Comparison of ENCODE assay signal across 24 mouse cellular contexts in genomic region chrX:130601911-130602310, GRCm38 (mm10).
DNase-seq lines count a peak whose midpoint lies in the region; ATAC-seq and TF ChIP-seq lines count a peak whose summit lies in the region.
"Had no signal": no experiment of that assay in that cellular context is flagged by ENCODE, and none has a peak within 500 bp of the region (broad histone marks: within the 10 kb centered on the region; RNA-seq: fewer than 3 reads in every experiment).

No protein-coding gene starts in this region.

- DNase-seq in frontal cortex, adult 2 months (ENCODE audit: extremely low spot score in 1 of 2, low spot score in 1 of 2), result peak; percentile 18 to 41
- no peak for DNase-seq in frontal cortex, postnatal 10 days (ENCODE audit: low spot score in 2 of 2)
- peak; percentile 7 for DNase-seq in lung, postnatal 0 days (ENCODE audit: low spot score)
- no peak for DNase-seq in lung, postnatal 36 days
- DNase-seq in right cerebral cortex, adult 18-20 months, result peak; percentile 35
- peak; percentile 50 for DNase-seq in telencephalon, adult 2 months (ENCODE audit: low read depth, low spot score)
- DNase-seq in hindbrain, embryonic 10.5 days (ENCODE audit: low spot score), result no peak
- DNase-seq: adrenal gland, postnatal 10 days; cerebellum, adult 11-12 months; cerebellum, postnatal 14 days; gastrocnemius, postnatal 36 days; kidney, adult 11 months; liver, postnatal 0 days; lung, postnatal 14 days; thymus, adult 2 months had no signal

- no peak for ATAC-seq in lung, postnatal 0 days
- ATAC-seq in inflammation-experienced regulatory T-cells, adult 6 months, result no peak
- ATAC-seq: hindbrain, postnatal 0 days; liver, postnatal 0 days; midbrain, embryonic 15.5 days had no signal

- TF ChIP-seq EP300 in lung, postnatal 0 days (IDR thresholded peaks at IDR 0.05), result no peak

- H3K4me3 ChIP-seq in lung, postnatal 0 days (ENCODE audit: low read depth, low read length), result no peak overlapping the region
- no peak overlapping the region for H3K4me3 ChIP-seq in hindbrain, embryonic 10.5 days
- H3K4me3 ChIP-seq: embryonic facial prominence, embryonic 15.5 days; heart, embryonic 15.5 days; layer of hippocampus, adult 2 months; limb, embryonic 10.5 days; midbrain, embryonic 15.5 days; myocyte; stomach, embryonic 15.5 days had no signal

- H3K9ac ChIP-seq in lung, postnatal 0 days (replicated peaks; ENCODE audit: low read depth), result no peak overlapping the region
- H3K9ac ChIP-seq: embryonic facial prominence, embryonic 15.5 days; heart, embryonic 15.5 days; liver, postnatal 0 days; midbrain, embryonic 15.5 days; stomach, embryonic 15.5 days had no signal

- 66% methylated on average over 3 of the region's 3 CpGs for WGBS in lung, postnatal 0 days
- WGBS in hindbrain, embryonic 10.5 days, result 93% methylated on average over 3 of the region's 3 CpGs

- no peaks in the 10 kb centered on the region for H3K36me3 ChIP-seq in lung, postnatal 0 days (ENCODE audit: insufficient read depth, low read length)
- H3K36me3 ChIP-seq in hindbrain, embryonic 10.5 days, result no peaks in the 10 kb centered on the region
- H3K36me3 ChIP-seq: embryonic facial prominence, embryonic 15.5 days; heart, embryonic 15.5 days; limb, embryonic 10.5 days; midbrain, embryonic 15.5 days; stomach, embryonic 15.5 days had no signal

- no peaks in the 10 kb centered on the region for H3K9me3 ChIP-seq in lung, postnatal 0 days (ENCODE audit: low read length)
- H3K9me3 ChIP-seq in hindbrain, embryonic 10.5 days, result no peaks in the 10 kb centered on the region
- H3K9me3 ChIP-seq: embryonic facial prominence, embryonic 15.5 days; heart, embryonic 15.5 days; limb, embryonic 10.5 days; midbrain, embryonic 15.5 days; stomach, embryonic 15.5 days had no signal

- H3K27me3 ChIP-seq in lung, postnatal 0 days (replicated peaks; ENCODE audit: insufficient read depth, low read length), result no peaks in the 10 kb centered on the region
- H3K27me3 ChIP-seq in hindbrain, embryonic 10.5 days (ENCODE audit: insufficient read depth, poor library complexity, severe bottlenecking), result no peaks in the 10 kb centered on the region; the same call in 1 of the 2 replicates
- H3K27me3 ChIP-seq: embryonic facial prominence, embryonic 15.5 days; heart, embryonic 15.5 days; midbrain, embryonic 15.5 days; stomach, embryonic 15.5 days had no signal

- H3K4me2 ChIP-seq in lung, postnatal 0 days (replicated peaks; ENCODE audit: low read depth, low read length), result no peak overlapping the region
- H3K4me2 ChIP-seq: embryonic facial prominence, embryonic 15.5 days; heart, embryonic 15.5 days; midbrain, embryonic 15.5 days; stomach, embryonic 15.5 days had no signal

- no peaks in the 10 kb centered on the region for H3K4me1 ChIP-seq in lung, postnatal 0 days (ENCODE audit: insufficient read depth, low read depth, low read length)
- no peaks in the 10 kb centered on the region for H3K4me1 ChIP-seq in hindbrain, embryonic 10.5 days (replicated peaks)
- H3K4me1 ChIP-seq: embryonic facial prominence, embryonic 15.5 days; heart, embryonic 15.5 days; limb, embryonic 10.5 days; midbrain, embryonic 15.5 days; stomach, embryonic 15.5 days had no signal

- TF ChIP-seq CTCF in lung, postnatal 0 days (IDR thresholded peaks at IDR 0.05), result no peak

- no peak overlapping the region for H3K27ac ChIP-seq in lung, postnatal 0 days (ENCODE audit: low read length)
- no peak overlapping the region for H3K27ac ChIP-seq in hindbrain, embryonic 10.5 days
- H3K27ac ChIP-seq: embryonic facial prominence, embryonic 15.5 days; heart, embryonic 15.5 days; hindbrain, postnatal 0 days; layer of hippocampus, adult 2 months; limb, embryonic 10.5 days; midbrain, embryonic 15.5 days; stomach, embryonic 15.5 days had no signal

Comparison
In these comparisons a context has a peak if more than half of its experiments do, and no peak if none do; other contexts are left out.
1. DNase-seq: peak in frontal cortex, adult 2 months (2 of 2), lung, postnatal 0 days (single experiment), right cerebral cortex, adult 18-20 months (single experiment) and telencephalon, adult 2 months (single experiment); none in frontal cortex, postnatal 10 days (0 of 2), lung, postnatal 36 days (single experiment) and hindbrain, embryonic 10.5 days (single experiment).